Mouse (Mus musculus) urinary bladder, postnatal 4 days (tissue): Measurements from ENCODE around the gene Sptlc3.

Experiments used
- DNase-seq, 2 experiments: peaks; one replicate each; pipeline ENCODE4 v3.0.0; 2021 to 2022; ENCODE audit warnings: low spot score in 2 of 2

Gene Sptlc3

DNA sequence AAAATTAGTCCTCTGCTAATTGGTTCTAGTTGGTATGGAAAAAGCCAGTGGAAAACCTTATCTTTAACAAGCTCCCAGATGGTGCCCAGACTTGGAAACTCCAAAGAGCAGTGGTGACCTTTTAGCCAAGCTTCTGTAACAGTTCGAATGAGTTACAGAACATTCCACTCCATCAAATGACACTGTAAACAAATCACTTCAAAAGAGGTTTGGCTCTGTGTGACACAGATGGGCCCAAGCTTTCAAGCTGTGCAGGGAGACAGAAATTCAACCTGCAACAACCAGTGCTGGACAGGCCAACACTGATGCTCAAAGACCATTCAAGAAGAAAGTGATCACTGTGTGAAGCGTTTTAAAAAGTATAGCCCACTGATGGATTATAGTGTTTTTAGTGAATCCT is 144.1 kb downstream of the Sptlc3 start:
- no peak for DNase-seq

DNA sequence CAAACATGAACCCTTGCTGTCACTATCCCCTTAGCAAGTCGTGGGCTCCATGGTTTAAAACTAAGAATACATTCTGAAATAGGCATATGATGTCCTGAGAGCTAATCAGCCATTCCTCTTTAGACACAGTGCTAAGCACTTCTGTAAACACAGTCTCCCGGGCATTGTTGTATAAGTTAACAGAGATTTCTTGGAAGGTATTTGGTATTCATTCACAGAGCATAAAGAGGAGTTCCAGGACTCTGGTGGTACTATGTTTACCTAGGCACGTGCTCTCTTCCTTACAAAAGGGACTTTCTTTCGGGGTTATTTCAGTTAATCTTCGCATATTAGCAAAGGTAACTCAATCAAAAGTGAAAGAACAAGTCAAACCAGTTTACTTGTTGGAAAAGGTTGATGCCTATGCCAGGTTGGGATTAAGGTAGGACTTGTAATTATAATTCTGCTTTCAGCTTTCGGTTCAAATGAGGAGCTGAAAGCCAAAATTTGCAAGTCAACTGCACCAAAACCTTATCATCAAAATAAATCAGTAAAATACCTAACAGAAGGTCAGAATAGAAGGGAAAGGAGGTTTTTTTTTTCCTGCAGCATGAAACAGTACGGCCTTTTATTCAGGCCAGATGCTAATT is 148.2 kb downstream of the Sptlc3 start:
- DNase-seq = no peak

DNA sequence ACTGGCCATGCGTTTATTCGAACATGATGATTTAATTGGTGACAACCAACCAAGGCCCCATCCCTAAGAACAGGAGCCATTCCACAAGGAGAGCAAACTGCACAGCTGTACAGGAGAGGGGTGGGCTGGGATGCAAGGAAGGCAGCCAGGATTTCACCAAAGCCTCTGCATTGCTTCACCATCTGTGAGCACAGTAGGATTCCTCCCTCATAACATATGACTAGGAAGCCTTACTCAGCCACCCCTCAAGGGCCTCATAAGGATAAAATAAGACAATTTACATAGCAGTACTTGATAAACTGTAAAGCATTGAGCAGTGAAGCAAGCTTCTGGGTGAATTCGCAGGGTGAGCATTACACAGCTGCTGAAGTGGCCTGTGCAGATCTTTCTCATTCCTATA is 155.8 kb downstream of the Sptlc3 start:
- no peak for DNase-seq

DNA sequence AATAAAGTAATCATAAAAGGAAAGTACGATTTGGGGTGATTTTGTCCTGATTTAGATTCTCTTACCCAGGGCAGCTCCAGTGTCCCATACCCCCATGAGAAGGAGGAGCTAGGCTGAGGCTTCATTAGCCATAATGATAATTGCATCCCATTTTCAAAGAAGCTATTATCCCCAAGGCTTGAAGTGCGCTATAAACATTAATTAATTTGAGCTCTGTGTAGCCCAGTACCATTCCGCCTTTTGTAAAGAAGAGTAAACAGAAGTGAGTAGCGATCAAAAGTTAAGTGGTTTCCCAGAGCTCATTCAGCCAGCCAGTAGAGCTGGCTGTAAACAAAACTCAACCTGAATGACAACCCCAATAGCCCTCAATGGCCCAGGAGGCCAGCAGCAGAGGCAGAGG is 163.0 kb downstream of the Sptlc3 start:
- DNase-seq = no peak

DNA sequence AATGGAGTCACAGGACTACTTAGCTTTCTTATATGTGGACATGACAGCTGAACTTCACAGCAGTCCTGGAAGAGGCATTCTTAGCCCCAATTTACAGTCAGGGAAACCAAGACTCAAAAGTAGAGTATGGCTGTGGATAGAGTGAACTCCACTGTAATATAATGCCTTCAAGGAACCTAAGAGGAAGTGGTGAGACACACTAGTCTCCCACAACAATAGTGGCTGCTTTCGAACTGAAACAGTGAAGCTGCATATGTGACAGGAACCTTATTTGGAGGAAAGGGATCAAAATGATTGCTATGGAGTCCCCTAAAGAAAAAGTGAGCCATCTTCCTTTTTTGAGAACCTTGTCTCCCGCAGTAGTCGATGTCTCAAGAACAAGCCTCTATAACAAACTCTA is 178.1 kb downstream of the Sptlc3 start:
- no peak for DNase-seq

DNA sequence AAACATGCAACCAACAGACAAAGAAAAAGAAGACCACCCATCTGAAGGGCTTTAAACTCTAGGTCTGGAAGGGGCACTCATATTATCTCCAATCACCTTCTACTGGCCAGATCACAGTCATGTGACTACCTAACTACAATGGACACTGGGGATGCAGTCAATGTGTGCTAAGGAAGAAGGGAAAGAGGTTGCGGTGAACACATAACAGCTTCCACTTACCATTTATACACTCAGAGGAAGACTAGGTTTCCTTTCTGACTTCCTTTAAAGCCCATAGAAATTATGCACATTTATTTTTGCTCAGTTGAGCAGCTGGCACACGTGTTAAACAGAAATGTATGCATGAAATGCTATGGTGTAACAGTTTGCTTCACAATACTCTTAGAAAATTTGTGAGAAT is 178.7 kb downstream of the Sptlc3 start:
- no peak for DNase-seq

DNA sequence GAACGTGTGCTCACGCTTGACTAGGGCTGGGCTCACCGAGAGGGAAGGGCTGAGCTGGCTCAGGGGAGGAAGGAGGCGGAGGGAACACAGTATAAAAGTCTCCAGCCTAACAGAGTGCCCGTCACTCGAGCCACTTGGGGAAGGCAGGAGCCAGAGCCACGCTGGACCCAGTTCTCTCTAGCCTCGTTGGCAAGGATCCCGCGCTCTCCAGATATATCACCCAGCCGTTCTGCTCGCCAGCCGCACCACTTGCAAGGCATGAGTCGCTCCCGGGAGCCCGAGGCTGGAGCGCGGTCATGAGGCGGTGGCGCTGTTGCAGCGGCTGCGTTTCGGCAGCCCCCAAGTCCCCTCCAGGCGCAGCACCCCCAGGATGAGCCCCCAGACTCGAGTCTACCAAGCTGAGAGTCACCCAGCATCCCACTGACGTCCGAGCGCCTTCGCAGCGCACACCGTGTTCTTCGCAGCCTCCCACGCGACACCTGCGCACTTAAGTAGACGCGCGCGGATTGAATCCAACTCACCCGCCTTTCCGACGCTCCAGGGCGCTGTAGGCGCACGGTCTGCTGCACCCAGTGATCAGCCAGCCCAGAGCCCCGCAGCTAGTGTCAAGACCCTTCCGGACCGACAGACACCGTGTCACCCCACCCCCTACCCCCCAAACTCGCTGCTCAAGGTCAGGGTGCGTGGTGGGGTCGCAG is 183.5 kb downstream of the Sptlc3 start:
- peak; percentile 31 to 73 for DNase-seq

DNA sequence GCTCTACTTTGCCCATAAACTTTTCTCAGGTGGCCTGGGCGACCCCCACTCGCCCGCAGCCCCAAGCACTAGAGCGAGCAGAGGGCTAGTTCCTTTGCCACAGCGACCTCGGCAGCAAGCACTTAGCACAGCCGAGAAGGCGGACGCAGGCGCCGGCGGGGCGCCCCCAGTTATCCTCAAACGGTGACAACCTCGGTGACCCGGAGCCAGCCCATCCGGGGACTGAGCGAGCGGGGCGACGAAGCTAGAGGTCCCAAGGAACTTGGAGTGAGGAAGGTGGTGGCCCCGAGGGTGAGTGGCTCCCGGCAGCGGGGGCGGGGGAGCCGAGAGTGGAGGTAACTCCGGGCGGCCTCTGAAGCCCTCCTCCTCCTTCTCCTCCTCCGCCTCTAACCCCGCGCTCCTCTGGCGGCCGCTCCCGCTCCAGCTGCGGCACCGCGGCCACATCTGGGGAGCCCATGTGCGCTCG is 184.1 kb downstream of the Sptlc3 start, which contains the start of gene Ism1:
Gene Ism1 (plus strand): TSS at position 370 of the 466 bp plus-strand sequence.
- peak in 1 of 2 experiments; percentile 62 for DNase-seq

DNA sequence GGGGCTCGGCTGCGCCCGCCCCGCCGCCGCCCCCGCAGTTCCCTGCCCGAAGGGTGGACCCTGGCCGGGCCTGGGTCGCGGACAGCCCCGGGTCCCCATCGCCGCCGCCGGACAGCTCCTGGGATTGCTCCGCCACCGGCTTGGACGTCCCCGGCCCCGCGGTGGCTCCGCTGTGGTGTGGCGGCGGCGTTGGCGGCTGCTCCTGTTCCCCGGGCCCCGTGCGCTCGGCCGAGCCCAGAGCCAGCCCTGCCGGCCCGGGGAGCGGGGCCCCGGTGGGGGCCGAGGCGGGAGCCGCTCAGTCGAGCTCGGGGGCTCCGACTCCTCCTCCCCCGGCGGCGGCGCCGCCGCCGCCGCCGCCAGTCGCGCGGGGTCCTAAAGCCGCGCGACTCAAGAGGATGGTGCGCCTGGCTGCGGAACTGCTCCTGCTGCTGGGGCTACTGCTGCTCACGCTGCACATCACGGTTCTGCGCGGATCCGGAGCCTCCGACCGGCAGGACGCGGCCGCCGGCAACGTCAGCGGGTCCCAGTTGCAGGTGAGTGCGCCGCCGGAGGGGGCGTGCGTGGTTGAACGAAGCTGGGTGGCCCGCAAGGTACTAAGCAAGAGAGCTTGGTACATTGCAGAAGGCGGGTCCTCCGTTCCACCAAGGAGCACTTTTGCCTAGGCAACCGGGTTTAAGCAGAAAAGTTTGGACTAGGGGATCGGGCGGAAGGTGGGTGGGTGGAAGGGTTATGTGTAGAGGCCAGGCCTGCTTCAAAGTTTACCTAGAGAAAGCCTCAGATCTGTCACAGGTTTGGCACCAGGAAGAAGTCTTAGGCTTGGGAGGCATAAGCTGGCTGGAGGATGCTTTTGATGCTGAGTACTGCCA is 184.8 kb downstream of the Sptlc3 start:
- peak; percentile 32 to 59 for DNase-seq

DNA sequence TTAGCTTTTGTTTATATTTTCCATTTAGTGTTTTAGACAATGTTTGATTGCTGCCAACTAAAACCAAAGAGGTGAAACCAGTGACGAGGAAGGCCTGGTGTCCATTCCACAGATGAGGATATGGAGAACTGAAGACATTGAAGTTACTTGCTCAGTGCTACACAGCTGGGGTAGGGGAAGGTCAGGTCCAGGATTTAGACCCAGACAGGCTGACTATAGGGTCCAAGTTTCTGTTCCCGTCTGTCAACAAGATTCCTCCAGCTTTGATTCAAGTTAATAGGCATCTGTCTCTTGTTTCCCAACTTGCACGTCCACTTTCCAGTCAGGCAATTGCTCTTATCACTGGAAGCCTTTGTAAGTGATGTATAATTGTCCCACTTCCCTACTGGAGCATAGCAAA is 188.8 kb downstream of the Sptlc3 start:
- no peak for DNase-seq
